Mouse (Mus musculus) liver, adult 2 months (tissue): ENCODE measurements around the gene Mchr1. TPM values are rescaled to one million over a fixed set of nuclear protein-coding genes. Genes with fewer than 3 reads are reported as not detected.

Experiments
- DNase-seq: peaks from one replicate; pipeline ENCODE4 v3.0.0-alpha.2; 2011; ENCODE audit warnings: low read depth, low spot score; ENCODE audit errors: extremely low read depth
- H3K27ac ChIP-seq: fragments of 200-500 bp; replicated peaks from 2 replicates; pipeline ENCODE4 v1.5.1; 2012; ENCODE audit warnings: low read depth, mild to moderate bottlenecking, control low read depth, inconsistent platforms, low read length; ENCODE audit not compliant: insufficient read depth
- H3K27me3 ChIP-seq: fragments of 200-500 bp; 2 replicates; pipeline ENCODE4 v1.6.1; 2012; ENCODE audit warnings: mild to moderate bottlenecking, moderate library complexity, low read length, inconsistent platforms; ENCODE audit not compliant: control insufficient read depth, insufficient read depth
- H3K36me3 ChIP-seq: fragments of 200-500 bp; 2 replicates; pipeline ENCODE4 v1.6.1; 2012; ENCODE audit warnings: low read length, inconsistent platforms; ENCODE audit not compliant: control insufficient read depth, insufficient read depth
- H3K4me1 ChIP-seq: fragments of 200-500 bp; 2 replicates; pipeline ENCODE4 v1.6.1; 2011; ENCODE audit warnings: low read length; ENCODE audit not compliant: control insufficient read depth, insufficient read depth
- H3K4me3 ChIP-seq: fragments of 200-500 bp; 2 replicates; pipeline ENCODE4 v1.5.1; 2011; ENCODE audit warnings: low read depth, mild to moderate bottlenecking, control low read depth, low read length, moderate library complexity; ENCODE audit not compliant: insufficient read depth
- H3K79me2 ChIP-seq: fragments of 200-500 bp; 2 replicates; pipeline ENCODE4 v1.6.1; 2012; ENCODE audit warnings: inconsistent platforms, mild to moderate bottlenecking, low read length, moderate library complexity; ENCODE audit not compliant: control insufficient read depth, insufficient read depth
- H3K9ac ChIP-seq: fragments of 200-500 bp; 2 replicates; pipeline ENCODE4 v1.6.1; 2012; ENCODE audit warnings: low read depth, mild to moderate bottlenecking, control low read depth, inconsistent platforms, low read length
- CTCF ChIP-seq: fragments of 200-500 bp; IDR thresholded peaks from 2 replicates; pipeline ENCODE4 v1.5.1; 2011; ENCODE audit warnings: low read depth, low read length, control low read depth
- POLR2A ChIP-seq: fragments of 200-500 bp; IDR thresholded peaks from 2 replicates; pipeline ENCODE4 v1.6.1; 2011; ENCODE audit warnings: low read length, control low read depth; ENCODE audit not compliant: insufficient read depth; ENCODE audit errors: extremely low read depth
- WGBS: fragments of 180-500 bp; shearing (Covaris S2); methylation state at CpG from one replicate; pipeline ENCODE4 v1.1.7; 2018; 5-methylcytosine and 5-hydroxymethylcytosine counted together
- polyA plus RNA-seq: library from polyadenylated mRNA; depleted of rRNA; stranded (reverse); fragments of >200 nt; gene quantifications from 2 replicates; pipeline ENCODE4 v1.2.3, GENCODE M21; 2012
- total RNA-seq: library from RNA; depleted of rRNA; stranded (reverse); fragments of >200 nt; gene quantifications from 2 replicates; pipeline ENCODE4 v1.2.3, GENCODE M21; 2014

Mchr1 gene
- total and polyA plus RNA-seq, 2 experiments, result not detected

DNA sequence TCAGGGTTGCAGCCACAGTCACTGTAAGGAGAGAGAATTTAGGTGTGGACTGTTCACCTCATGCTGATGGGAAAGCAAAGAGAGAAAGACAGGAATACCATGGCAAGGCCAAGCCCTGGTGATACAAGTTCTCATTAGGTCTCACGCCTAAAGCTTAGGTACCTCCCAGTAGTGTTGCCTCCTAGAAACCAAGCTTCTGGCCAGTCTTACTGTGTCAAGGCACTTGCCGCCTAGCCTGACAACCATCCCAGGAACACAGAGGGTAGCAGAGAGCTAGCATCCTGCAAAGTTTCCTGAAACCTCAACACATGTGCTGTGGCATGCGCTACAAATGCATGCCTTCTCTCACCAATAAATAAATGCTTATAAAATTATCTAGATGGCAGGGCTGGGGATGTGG is 11.6 kb downstream of the Mchr1 start:
- WGBS, result 97% methylated on average over 3 of the region's 3 CpGs
- peaks cover 25% of the 10 kb centered on the region for H3K4me1 ChIP-seq
- H3K9ac ChIP-seq, result no peak overlapping the region
- peak overlapping the region; percentile 94 for H3K27ac ChIP-seq
- H3K4me3 ChIP-seq, result no peak overlapping the region
- no peaks in the 10 kb centered on the region for H3K79me2 ChIP-seq
- TF ChIP-seq POLR2A, result no peak
- no peak for TF ChIP-seq CTCF
- no peaks in the 10 kb centered on the region for H3K36me3 ChIP-seq
- DNase-seq, result no peak
- H3K27me3 ChIP-seq, result no peaks in the 10 kb centered on the region

DNA sequence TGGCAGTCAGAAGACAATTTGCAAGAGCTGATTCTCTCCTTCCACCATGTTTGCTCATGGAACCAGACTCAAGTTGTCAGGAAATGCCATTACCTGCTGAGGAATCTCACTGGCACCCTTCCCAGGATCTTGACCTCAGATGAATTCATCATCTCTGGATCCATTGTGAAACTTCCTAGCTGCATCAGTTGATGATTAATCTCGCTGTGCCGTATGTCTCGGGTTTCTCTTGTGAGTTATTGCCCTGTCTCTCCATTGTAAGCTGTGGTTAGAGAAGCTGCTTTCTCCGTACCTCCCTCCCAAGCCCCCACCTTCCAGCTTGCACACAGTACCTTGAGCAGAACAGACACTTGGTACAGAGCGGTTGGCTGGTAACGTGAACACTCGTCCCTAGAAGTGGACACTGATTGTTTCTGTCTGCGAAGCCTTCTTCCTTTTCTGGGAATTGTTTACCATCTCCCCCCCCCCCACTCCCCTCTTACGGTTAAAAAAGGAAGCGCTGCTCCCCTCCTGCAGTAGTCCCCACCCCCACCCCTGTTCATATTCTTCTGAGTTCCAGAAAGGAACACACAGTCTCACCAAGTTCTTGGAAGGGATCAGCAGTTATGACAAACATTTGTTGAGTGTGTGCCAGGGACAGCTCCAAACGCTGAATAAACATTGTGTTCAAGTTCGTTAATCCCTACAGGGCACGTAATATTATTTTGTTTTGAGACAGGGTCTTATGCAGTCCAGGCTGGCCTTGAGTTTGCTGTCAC is 12.5 kb downstream of the Mchr1 start:
- Histone ChIP-seq H3K9ac (peak overlapping the region; percentile 73), H3K27me3 (no peaks in the 10 kb centered on the region), H3K27ac (peak overlapping the region; percentile 95), H3K4me3 (peak overlapping the region; percentile 19; the same call in 1 of the 2 replicates), H3K4me1 (peaks cover 25% of the 10 kb centered on the region), H3K79me2 (no peaks in the 10 kb centered on the region), H3K36me3 (no peaks in the 10 kb centered on the region)
- WGBS, result 1% methylated on average over 13 of the region's 13 CpGs
- peak; percentile 94 for DNase-seq
- TF ChIP-seq CTCF, result no peak
- no peak for TF ChIP-seq POLR2A

DNA sequence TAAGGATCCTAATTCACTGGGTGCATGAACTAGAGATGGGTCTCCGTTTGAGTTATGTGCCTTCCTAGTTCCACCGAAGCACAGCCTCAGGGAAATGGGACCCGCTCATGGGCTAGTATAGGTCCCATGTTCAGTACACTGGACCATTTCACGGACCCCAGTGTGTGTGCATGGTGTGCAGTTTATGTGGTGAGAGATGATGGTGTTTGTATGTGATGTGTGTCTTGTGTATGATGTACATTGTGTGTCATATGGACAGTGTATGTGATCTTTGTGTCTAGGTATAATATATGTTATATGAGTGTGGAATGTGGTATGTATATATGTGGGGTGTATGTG is 13.0 kb downstream of the Mchr1 start:
- 53% methylated on average over 4 of the region's 4 CpGs for WGBS
- Histone ChIP-seq H3K79me2 (no peaks in the 10 kb centered on the region), H3K27me3 (no peaks in the 10 kb centered on the region), H3K4me1 (peaks cover 26% of the 10 kb centered on the region), H3K4me3 (no peak overlapping the region), H3K9ac (peak overlapping the region; percentile 32; the same call in 1 of the 2 replicates), H3K36me3 (no peaks in the 10 kb centered on the region), H3K27ac (peak overlapping the region; percentile 95)
- TF ChIP-seq POLR2A, result no peak
- TF ChIP-seq CTCF, result no peak
- DNase-seq, result no peak

DNA sequence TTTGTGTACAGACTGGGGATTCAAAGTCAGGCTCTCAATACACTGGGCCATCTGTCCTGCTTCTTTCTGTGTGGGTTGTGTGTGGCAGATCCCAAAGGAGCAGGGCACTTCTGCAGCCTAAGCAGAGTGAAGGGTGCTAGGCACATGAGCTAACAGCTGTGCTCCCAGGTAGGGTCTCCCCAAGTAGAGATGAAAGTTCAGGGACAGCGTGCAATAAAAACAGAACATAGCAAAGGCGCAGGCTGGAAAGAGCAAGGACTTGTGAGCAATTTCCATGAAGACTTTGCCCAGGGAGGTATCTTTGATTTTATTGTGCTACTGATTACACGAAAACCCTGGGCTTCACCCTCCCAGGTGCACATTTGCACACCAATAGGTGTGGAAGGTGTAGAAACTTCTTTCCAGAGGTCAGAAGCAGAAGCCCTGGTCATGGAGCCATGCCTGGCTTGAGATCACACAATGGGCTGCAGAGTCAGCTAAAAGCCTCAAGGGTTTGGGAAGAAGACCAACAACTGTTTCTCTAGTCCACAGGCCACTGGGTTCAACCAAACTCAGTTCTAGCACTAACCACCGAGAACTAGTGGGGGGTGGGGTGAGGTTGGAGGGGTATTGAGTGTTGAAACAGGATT is 13.8 kb downstream of the Mchr1 start:
- peak overlapping the region; percentile 96 for H3K27ac ChIP-seq

DNA sequence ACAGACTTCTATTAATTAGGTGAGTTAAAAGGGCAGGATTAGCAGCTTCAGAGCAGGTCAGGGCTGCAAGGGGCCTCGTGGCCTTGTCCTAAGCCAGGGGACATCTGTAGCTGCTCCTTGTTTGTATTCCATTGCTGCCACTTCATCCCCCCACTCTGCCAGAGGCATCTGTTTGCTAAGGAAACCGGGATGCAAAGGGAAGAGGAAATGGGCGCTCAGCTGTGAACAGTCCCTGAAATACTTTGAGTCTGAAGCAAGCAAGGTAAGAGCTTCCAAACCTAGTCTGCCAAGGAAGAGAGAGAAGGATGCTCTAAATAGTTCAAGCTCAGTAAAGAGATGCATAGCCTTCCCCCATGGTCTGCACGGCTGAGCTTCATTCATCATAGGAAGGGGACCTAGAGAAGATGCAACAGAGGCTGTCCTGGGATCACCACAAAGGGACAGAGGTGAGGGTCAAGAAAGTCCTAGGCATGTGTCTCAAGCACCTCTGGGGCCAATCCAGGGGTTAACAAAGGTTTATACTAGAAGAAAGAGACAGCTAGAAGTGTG is 17.4 kb downstream of the Mchr1 start:
- 83% methylated on average over 4 of the region's 4 CpGs for WGBS
- TF ChIP-seq CTCF, result no peak
- TF ChIP-seq POLR2A, result no peak
- Histone ChIP-seq H3K4me3 (no peak overlapping the region), H3K79me2 (no peaks in the 10 kb centered on the region), H3K36me3 (no peaks in the 10 kb centered on the region), H3K9ac (no peak overlapping the region), H3K27me3 (no peaks in the 10 kb centered on the region), H3K27ac (peak overlapping the region; percentile 37; the same call in 1 of the 2 replicates), H3K4me1 (peaks cover 21% of the 10 kb centered on the region)
- no peak for DNase-seq

More for the DNA sequence above, 13.8 kb downstream of the Mchr1 start:
- TF ChIP-seq CTCF (no peak), POLR2A (no peak)
- DNase-seq, result peak; percentile 66
- Histone ChIP-seq H3K27me3 (no peaks in the 10 kb centered on the region), H3K9ac (peak overlapping the region; percentile 18; the same call in 1 of the 2 replicates), H3K36me3 (no peaks in the 10 kb centered on the region), H3K4me1 (peaks cover 28% of the 10 kb centered on the region), H3K79me2 (no peaks in the 10 kb centered on the region), H3K4me3 (no peak overlapping the region)
- 27% methylated on average over 4 of the region's 4 CpGs for WGBS
